Mouse (Mus musculus): ENCODE measurements around the gene Cstf3. TPM values are rescaled to one million over a fixed set of nuclear protein-coding genes. Genes with fewer than 3 reads are reported as not detected.

Gene Cstf3
- total RNA-seq, 2 experiments from 2014 or later, result 45.3 to 46.2 TPM

DNA sequence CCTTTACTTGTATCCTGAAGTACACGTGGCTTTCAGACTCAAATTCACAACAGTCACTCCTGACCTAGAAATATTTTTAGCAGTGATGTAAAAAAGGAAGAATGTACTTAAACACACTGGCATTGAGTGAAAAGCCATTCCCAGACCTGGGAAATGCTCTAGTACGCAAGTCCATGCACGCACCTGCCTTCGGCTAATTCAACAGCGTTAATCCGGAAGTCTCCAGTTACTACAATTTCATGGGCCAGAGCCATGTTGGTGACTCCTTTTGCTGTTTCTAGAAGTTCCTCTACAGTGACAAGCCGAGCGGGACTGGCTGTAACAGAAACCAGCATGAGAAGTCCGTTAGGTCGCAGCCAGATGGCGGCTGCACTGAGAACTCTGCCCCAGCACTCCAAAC lies 109.3 kb downstream of the Cstf3 start:
- no peak overlapping the region for H3K27ac ChIP-seq
- no peak overlapping the region for H3K4me3 ChIP-seq
- no peak for TF ChIP-seq CTCF (conservative IDR thresholded peaks at IDR 0.05)
- no peak for DNase-seq (ENCODE audit: low spot score in 2 of 2)

DNA sequence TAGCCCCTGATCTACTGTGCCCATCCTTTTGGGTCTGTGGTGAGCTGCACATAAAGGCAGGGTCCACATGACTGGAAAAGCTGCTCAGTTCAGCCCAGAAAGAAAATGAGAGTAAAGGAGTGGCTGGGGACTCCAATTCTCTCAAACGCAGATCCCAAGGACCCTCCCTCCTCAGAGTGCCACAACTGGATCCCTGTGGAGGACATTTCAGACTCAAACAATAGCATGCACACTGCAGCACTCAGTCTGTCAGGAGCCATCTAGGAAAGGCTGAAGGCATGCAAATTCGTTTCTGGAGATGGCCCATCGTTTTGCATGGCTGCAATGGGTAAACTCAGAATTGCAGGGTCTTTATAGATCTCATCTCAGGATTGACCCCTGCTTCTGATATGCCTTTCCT lies 112.8 kb downstream of the Cstf3 start:
- DNase-seq (ENCODE audit: low spot score in 2 of 2), result no peak
- no peak overlapping the region for H3K4me3 ChIP-seq
- H3K27ac ChIP-seq, result no peak overlapping the region
- TF ChIP-seq CTCF (conservative IDR thresholded peaks at IDR 0.05), result no peak

DNA sequence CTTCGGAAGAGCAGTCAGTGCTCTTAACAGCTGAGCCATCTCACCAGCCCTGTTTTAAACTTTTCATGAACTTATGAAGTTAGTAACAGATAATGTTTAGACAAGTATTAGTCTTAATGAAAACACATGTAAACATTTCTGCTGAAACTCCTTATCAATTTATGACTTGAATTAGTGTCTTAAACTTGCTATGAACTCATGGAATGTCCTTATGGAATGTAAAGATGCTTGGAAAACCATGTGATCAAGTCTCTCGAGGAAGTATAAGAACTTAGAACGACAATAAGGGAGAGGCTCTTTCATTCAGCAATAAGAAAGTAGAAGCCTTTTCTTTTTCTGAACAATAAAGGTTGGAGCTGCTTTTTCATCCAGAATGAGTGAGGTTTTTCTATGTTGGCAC lies 114.0 kb downstream of the Cstf3 start:
- Histone ChIP-seq H3K4me3 (no peak overlapping the region), H3K27ac (no peak overlapping the region)
- no peak for DNase-seq (ENCODE audit: low spot score in 2 of 2)
- TF ChIP-seq CTCF (conservative IDR thresholded peaks at IDR 0.05), result no peak

DNA sequence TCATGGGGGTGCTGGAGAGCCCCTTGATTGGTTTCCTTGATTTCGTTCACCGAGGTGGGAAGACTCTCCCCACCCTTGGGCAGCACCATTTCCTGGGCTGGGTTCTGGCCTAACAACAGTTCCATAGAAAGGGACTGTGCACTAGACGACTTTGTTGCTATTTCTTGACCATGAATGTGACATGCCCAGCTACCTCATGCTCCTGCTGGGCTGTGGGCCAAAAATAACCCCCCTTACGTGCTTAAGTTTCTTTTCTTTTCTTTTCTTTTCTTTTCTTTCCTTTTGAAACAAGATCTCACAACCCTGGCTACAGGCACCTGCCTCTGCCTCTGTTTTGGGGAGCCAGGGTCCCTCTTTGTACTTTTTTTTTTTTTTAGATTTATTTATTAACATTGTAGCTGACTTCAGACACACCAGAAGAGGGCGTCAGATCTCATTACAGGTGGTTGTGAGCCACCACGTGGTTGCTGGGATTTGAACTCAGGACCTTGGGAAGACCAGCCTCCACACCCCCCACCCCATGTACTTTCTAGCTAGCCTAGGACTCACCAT lies 119.5 kb downstream of the Cstf3 start:
- H3K4me3 ChIP-seq, result no peak overlapping the region
- no peak for DNase-seq (ENCODE audit: low spot score in 2 of 2)
- no peak overlapping the region for H3K27ac ChIP-seq
- TF ChIP-seq CTCF (conservative IDR thresholded peaks at IDR 0.05), result no peak; the same call in 1 of the 2 replicates

DNA sequence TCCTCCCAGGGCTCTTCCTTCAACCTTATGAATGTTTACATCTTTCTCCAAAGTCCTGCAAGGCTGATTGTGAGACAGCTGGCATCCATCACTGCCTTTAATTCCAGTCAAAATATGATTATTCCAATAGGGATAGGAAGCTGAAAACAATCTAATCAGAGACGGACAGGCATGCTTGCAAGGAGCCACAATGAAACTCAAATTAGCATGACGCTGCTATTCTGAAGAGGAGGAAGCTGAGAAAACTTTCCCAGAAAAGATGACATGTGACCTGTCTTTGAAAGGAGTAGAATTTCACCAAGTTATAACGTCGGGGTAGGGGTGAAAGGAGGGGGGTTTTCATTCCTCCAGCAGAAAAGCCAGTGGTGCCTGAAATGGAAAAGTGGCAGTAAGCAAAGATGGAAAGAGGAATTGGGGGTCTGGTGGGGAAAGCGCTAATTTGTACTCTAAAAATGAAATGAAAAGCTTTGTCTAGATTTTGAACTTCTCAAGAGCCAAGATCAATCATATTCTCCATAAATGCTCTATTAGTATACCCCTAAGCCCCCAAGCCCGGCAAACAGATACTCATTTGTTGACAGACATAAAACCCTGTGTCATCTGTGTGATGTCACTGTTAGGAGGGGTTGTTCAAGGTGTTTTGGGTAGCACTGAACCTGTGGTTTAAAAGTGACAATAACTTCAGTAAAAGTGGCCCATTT lies 120.5 kb downstream of the Cstf3 start:
- Histone ChIP-seq H3K4me3 (peak overlapping the region; percentile 94), H3K27ac (no peak overlapping the region)
- TF ChIP-seq CTCF (conservative IDR thresholded peaks at IDR 0.05), result no peak
- DNase-seq (ENCODE audit: low spot score in 2 of 2), result no peak

DNA sequence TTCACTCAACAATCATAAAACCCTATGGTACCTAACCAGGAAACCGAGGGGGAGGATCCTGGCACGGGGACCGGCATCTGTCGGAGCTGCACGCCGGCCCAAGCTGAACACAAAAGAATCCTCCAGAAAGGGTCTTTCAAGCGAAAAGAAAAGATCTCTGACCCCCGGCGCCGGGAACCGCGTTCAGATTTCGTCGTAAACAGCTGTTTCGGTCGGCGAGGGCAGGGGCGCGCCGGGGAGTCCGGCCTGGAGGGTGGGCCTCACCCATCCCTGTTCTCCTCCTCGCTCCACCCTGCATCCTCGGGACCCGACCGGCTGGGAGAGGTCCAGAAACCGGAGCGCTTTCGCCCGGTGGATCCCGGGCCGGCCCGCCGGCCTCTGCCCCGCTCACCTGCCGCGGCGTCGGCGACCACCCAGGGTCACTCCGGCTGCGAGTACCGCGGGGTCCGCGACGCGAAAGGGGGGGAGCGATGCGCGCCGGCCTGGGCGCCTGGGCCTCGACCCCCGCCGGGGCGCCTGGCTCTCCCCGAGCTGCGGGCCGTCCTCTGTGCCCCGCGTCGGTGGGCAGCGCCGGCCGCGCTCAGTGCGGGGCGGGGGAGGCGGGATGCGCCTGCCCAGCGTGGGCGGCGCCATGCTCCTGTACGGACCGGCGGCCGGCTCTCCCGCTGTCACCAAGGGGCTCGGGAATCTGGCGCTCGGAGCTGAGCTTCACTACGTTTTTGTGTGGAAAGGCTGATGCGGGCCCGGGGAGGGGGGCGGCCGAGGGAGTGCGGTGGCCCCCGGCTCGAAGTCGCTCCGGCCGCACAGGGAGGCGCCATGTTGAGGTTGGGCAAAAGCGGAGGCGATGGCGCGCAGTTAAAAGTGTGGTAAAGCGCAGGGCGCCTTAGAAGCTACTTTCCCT lies 121.5 kb downstream of the Cstf3 start, which contains the start of gene Tcp11l1:
TSS of gene Tcp11l1 (minus strand) at position 585 of the 901 bp plus-strand sequence.
- Histone ChIP-seq H3K27ac (peak within 1 kb of the TSS; percentile 97), H3K4me3 (peak within 1 kb of the TSS; percentile 94)
- TF ChIP-seq CTCF (conservative IDR thresholded peaks at IDR 0.05), result no peak
- DNase-seq (ENCODE audit: low spot score in 2 of 2), result peak in 1 of 2 experiments; percentile 54

DNA sequence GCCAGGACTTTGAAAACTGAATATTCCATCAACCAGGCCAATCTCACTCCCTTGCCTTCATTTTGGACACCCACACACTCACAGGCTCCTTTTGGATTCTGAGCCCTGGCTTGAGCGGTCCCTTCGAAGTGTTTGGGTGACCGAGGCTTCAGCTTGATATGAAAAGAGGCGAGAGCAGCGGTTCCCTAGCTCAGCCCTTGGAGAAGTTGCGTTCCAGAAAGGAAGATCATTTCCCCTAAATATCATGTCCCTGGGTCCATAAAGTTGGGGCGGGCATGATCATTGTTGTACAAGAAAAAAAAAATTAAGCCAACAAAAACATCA lies 122.1 kb downstream of the Cstf3 start:
- TF ChIP-seq CTCF (conservative IDR thresholded peaks at IDR 0.05), result no peak
- peak overlapping the region; percentile 97 for H3K27ac ChIP-seq
- peak overlapping the region; percentile 94 for H3K4me3 ChIP-seq
- DNase-seq (ENCODE audit: low spot score in 2 of 2), result no peak

DNA sequence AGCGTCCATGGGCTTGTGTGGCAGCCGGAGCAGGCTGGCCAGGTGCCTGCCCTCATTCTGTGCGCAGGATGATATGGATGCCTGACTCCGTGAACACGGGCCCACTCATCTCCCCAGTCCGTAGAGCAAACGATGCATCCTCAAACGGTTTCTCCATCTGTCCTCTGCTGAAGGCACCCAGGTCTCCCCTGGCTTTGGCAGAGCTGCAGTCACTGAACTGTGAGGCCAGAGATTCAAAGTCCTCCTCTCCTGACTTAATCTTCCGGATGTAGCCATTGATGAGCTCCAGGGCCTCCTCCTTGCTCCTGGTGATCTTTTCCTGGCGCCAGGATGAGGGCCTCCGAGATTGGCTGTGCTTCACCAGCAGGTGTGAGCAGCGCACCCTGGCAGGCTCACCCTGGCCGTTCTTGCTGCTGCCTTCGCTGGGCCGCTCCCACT lies 124.0 kb downstream of the Cstf3 start:
- no peak overlapping the region for H3K4me3 ChIP-seq
- H3K27ac ChIP-seq, result peak overlapping the region; percentile 46; the same call in 1 of the 2 replicates
- TF ChIP-seq CTCF (conservative IDR thresholded peaks at IDR 0.05), result no peak
- no peak for DNase-seq (ENCODE audit: low spot score in 2 of 2)

Other genes with a start within 250 kb of the Cstf3 start
- gene D430041D05Rik, start 179.5 kb upstream of the Cstf3 start, total RNA-seq (2021), result 10 to 100 TPM; 81.2 to 87.4 TPM
- gene Hipk3, start 96.1 kb upstream of the Cstf3 start, total RNA-seq (2021), result 10 to 100 TPM; 69.4 to 72.5 TPM
- 10 to 100 TPM; 35.6 to 37.9 TPM for gene Tcp11l1, start 121.6 kb downstream of the Cstf3 start, total RNA-seq (2021)
- gene Pin1rt1, start 125.9 kb downstream of the Cstf3 start, total RNA-seq (2021), result not detected
- 1 to 10 TPM; 1.6 to 2.2 TPM for gene Depdc7, start 152.4 kb downstream of the Cstf3 start, total RNA-seq (2021)
- 10 to 100 TPM in 1 of 2 experiments, 1 to 10 TPM in 1; 9.8 to 11.3 TPM for gene Qser1, start 226.2 kb downstream of the Cstf3 start, total RNA-seq (2021)